Mouse (Mus musculus) MEL (cell line): ENCODE results near the gene Snorc. TPM values are rescaled to one million over a fixed set of nuclear protein-coding genes. Genes with fewer than 3 reads are reported as not detected.

Experiments used
- DNase-seq: peaks from one replicate; pipeline ENCODE4 v3.0.0; 2011; ENCODE audit warnings: low read depth, low spot score
- H3K27ac ChIP-seq: 2 replicates; pipeline ENCODE4 v1.5.1; 2012; ENCODE audit warnings: low read depth, mild to moderate bottlenecking, control low read depth, low read length, moderate library complexity; ENCODE audit not compliant: control insufficient read depth
- H3K27me3 ChIP-seq, 2 experiments: fragments of 150-350 bp in 1 of 2; sonication (generic) in 1 of 2; 2 replicates each; pipeline ENCODE4 v1.6.1; 2012; ENCODE audit warnings: low read length in 2 of 2, mild to moderate bottlenecking in 2 of 2, improper control_type of control experiment in 1 of 2, moderate library complexity in 1 of 2; ENCODE audit not compliant: insufficient read depth in 2 of 2, control insufficient read depth in 1 of 2
- H3K36me3 ChIP-seq, 2 experiments: 2 replicates each; pipeline ENCODE4 v1.6.1; 2012 to 2014; ENCODE audit warnings: low read length in 2 of 2, improper control_type of control experiment in 1 of 2, inconsistent platforms in 1 of 2, mild to moderate bottlenecking in 1 of 2; ENCODE audit not compliant: insufficient read depth in 2 of 2, control insufficient read depth in 1 of 2
- H3K4me1 ChIP-seq, 2 experiments: fragments of 150-350 bp in 1 of 2; sonication (generic) in 1 of 2; 2 replicates each; pipeline ENCODE4 v1.6.1; 2012; ENCODE audit warnings: low read length in 2 of 2, improper control_type of control experiment in 1 of 2, mild to moderate bottlenecking in 1 of 2; ENCODE audit not compliant: insufficient read depth in 2 of 2, control insufficient read depth in 1 of 2
- H3K4me3 ChIP-seq, 2 experiments: fragments of 150-350 bp in 1 of 2; sonication (generic) in 1 of 2; 2 replicates each; pipeline ENCODE4 v1.5.1; 2012; ENCODE audit warnings: low read depth in 2 of 2, low read length in 2 of 2, mild to moderate bottlenecking in 2 of 2, moderate library complexity in 2 of 2, control low read depth in 1 of 2, improper control_type of control experiment in 1 of 2; ENCODE audit not compliant: control insufficient read depth in 1 of 2, insufficient read depth in 1 of 2
- H3K79me2 ChIP-seq: 2 replicates; pipeline ENCODE4 v1.6.1; 2012; ENCODE audit warnings: mild to moderate bottlenecking, low read length, moderate library complexity; ENCODE audit not compliant: control insufficient read depth, poor library complexity, insufficient read depth
- H3K9ac ChIP-seq: 2 replicates; pipeline ENCODE4 v1.6.1; 2012; ENCODE audit warnings: low read depth, mild to moderate bottlenecking, control low read depth, low read length, moderate library complexity; ENCODE audit not compliant: control insufficient read depth, poor library complexity, severe bottlenecking
- H3K9me3 ChIP-seq: fragments of 150-350 bp; sonication (generic); replicated peaks from 2 replicates; pipeline ENCODE4 v1.6.1; 2012; ENCODE audit warnings: mild to moderate bottlenecking, low read length, improper control_type of control experiment, moderate library complexity; ENCODE audit not compliant: insufficient read depth
- CHD2 ChIP-seq: IDR thresholded peaks from 2 replicates; pipeline ENCODE4 v1.6.1; 2011; ENCODE audit warnings: low read length, improper control_type of control experiment
- CTCF ChIP-seq, 3 experiments: IDR thresholded peaks in 2 of 3; conservative IDR thresholded peaks in 1 of 3; 2 replicates each; pipeline ENCODE4 v1.5.1; 2011 to 2012; ENCODE audit warnings: low read length in 3 of 3, low read depth in 2 of 3, mild to moderate bottlenecking in 2 of 3, improper control_type of control experiment in 1 of 3, inconsistent platforms in 1 of 3, mixed read lengths in 1 of 3, moderate library complexity in 1 of 3; ENCODE audit not compliant: control insufficient read depth in 1 of 3, insufficient read depth in 1 of 3, poor library complexity in 1 of 3, severe bottlenecking in 1 of 3
- ELF1 ChIP-seq: IDR thresholded peaks from 2 replicates; pipeline ENCODE4 v1.6.1; 2014; ENCODE audit warnings: low read depth, mild to moderate bottlenecking, inconsistent platforms, low read length, improper control_type of control experiment, moderate library complexity
- EP300 ChIP-seq, 2 experiments: IDR thresholded peaks; 2 replicates each; pipeline ENCODE4 v1.6.1; 2011; ENCODE audit warnings: improper control_type of control experiment in 2 of 2, low read length in 2 of 2, low read depth in 1 of 2, mild to moderate bottlenecking in 1 of 2
- ETS1 ChIP-seq: IDR thresholded peaks from 2 replicates; pipeline ENCODE4 v1.6.1; 2012; ENCODE audit warnings: low read depth, mild to moderate bottlenecking, inconsistent platforms, low read length, improper control_type of control experiment, moderate library complexity
- GATA1 ChIP-seq: IDR thresholded peaks from 2 replicates; pipeline ENCODE4 v1.6.1; 2011; ENCODE audit warnings: low read depth, low read length, improper control_type of control experiment
- MAFK ChIP-seq: IDR thresholded peaks from 2 replicates; pipeline ENCODE4 v1.6.1; 2011; ENCODE audit warnings: low read depth, mild to moderate bottlenecking, low read length, improper control_type of control experiment, borderline replicate concordance
- MAX ChIP-seq: IDR thresholded peaks from 2 replicates; pipeline ENCODE4 v1.6.1; 2011; ENCODE audit warnings: low read length, improper control_type of control experiment
- MAZ ChIP-seq: IDR thresholded peaks from 2 replicates; pipeline ENCODE4 v1.6.1; 2012; ENCODE audit warnings: low read depth, mild to moderate bottlenecking, inconsistent platforms, low read length, improper control_type of control experiment
- MEF2A ChIP-seq: IDR thresholded peaks from 2 replicates; pipeline ENCODE4 v1.6.1; 2014; ENCODE audit warnings: low read depth, mild to moderate bottlenecking, inconsistent platforms, low read length, improper control_type of control experiment; ENCODE audit not compliant: poor library complexity, insufficient replicate concordance, severe bottlenecking; ENCODE audit errors: extremely low read depth
- MYC ChIP-seq: IDR thresholded peaks from 2 replicates; pipeline ENCODE4 v1.6.1; 2011; ENCODE audit warnings: low read depth, mild to moderate bottlenecking, low read length, improper control_type of control experiment, moderate library complexity
- NELFE ChIP-seq: IDR thresholded peaks from 2 replicates; pipeline ENCODE4 v1.6.1; 2011; ENCODE audit warnings: low read depth, low read length, improper control_type of control experiment
- NRF1 ChIP-seq: IDR thresholded peaks from 2 replicates; pipeline ENCODE4 v1.6.1; 2014; ENCODE audit warnings: low read depth, mild to moderate bottlenecking, inconsistent platforms, low read length, improper control_type of control experiment, moderate library complexity; ENCODE audit not compliant: poor library complexity, insufficient read depth, severe bottlenecking
- POLR2A ChIP-seq, 2 experiments: IDR thresholded peaks; 2 replicates each; pipeline ENCODE4 v1.6.1; 2011 to 2012; ENCODE audit warnings: low read length in 2 of 2, mild to moderate bottlenecking in 2 of 2, control low read depth in 1 of 2, improper control_type of control experiment in 1 of 2, low read depth in 1 of 2, moderate library complexity in 1 of 2; ENCODE audit not compliant: control insufficient read depth in 1 of 2, insufficient read depth in 1 of 2, poor library complexity in 1 of 2
- POLR2AphosphoS5 ChIP-seq: IDR thresholded peaks from 2 replicates; pipeline ENCODE4 v1.6.1; 2012; ENCODE audit warnings: low read depth, borderline replicate concordance, mild to moderate bottlenecking, inconsistent platforms, low read length, moderate library complexity, mixed read lengths
- RAD21 ChIP-seq: IDR thresholded peaks from 2 replicates; pipeline ENCODE4 v1.6.1; 2011; ENCODE audit warnings: mild to moderate bottlenecking, low read depth, low read length, improper control_type of control experiment
- SMC3 ChIP-seq: IDR thresholded peaks from 2 replicates; pipeline ENCODE4 v1.6.1; 2011; ENCODE audit warnings: low read depth, low read length, improper control_type of control experiment
- TAL1 ChIP-seq: IDR thresholded peaks from 2 replicates; pipeline ENCODE4 v1.6.1; 2012; ENCODE audit warnings: mild to moderate bottlenecking, inconsistent platforms, low read length, moderate library complexity, mixed read lengths
- TCF12 ChIP-seq: IDR thresholded peaks from 2 replicates; pipeline ENCODE4 v1.6.1; 2014; ENCODE audit warnings: low read depth, mild to moderate bottlenecking, inconsistent platforms, low read length, improper control_type of control experiment, moderate library complexity
- UBTF ChIP-seq: IDR thresholded peaks from 2 replicates; pipeline ENCODE4 v1.6.1; 2012; ENCODE audit warnings: low read depth, mild to moderate bottlenecking, inconsistent platforms, low read length, improper control_type of control experiment, moderate library complexity, borderline replicate concordance; ENCODE audit not compliant: insufficient read depth
- USF1 ChIP-seq: IDR thresholded peaks from 2 replicates; pipeline ENCODE4 v1.6.1; 2014; ENCODE audit warnings: low read depth, mild to moderate bottlenecking, inconsistent platforms, low read length, improper control_type of control experiment, moderate library complexity
- ZC3H11A ChIP-seq: IDR thresholded peaks from 2 replicates; pipeline ENCODE4 v1.6.1; 2012; ENCODE audit warnings: low read depth, mild to moderate bottlenecking, inconsistent platforms, low read length, improper control_type of control experiment
- ZKSCAN1 ChIP-seq: IDR thresholded peaks from 2 replicates; pipeline ENCODE4 v1.6.1; 2012; ENCODE audit warnings: low read depth, mild to moderate bottlenecking, inconsistent platforms, low read length, improper control_type of control experiment, moderate library complexity
- ZMIZ1 ChIP-seq: IDR thresholded peaks from 2 replicates; pipeline ENCODE4 v1.6.1; 2012; ENCODE audit warnings: low read depth, mild to moderate bottlenecking, inconsistent platforms, low read length, improper control_type of control experiment, moderate library complexity
- ZNF384 ChIP-seq: IDR thresholded peaks from 2 replicates; pipeline ENCODE4 v1.6.1; 2012; ENCODE audit warnings: low read depth, mild to moderate bottlenecking, inconsistent platforms, low read length, improper control_type of control experiment
- polyA plus RNA-seq, 2 experiments: library from polyadenylated mRNA; stranded (reverse) in 1 of 2; unstranded in 1 of 2; fragments of >175 nt in 1 of 2; fragments of >200 nt in 1 of 2; gene quantifications; 2 replicates each; pipeline versions ENCODE4 v1.2.1 to v1.2.4; 2012; ENCODE audit warnings: low replicate concordance in 2 of 2, low read depth in 1 of 2; ENCODE audit not compliant: insufficient read length in 2 of 2, insufficient read depth in 1 of 2, missing spikeins in 1 of 2
- total RNA-seq: library from RNA; depleted of rRNA; stranded (reverse); fragments of 300-350 nt; gene quantifications from 2 replicates; pipeline ENCODE4 v1.2.3, GENCODE M21; 2012

The Snorc gene
- total and polyA plus RNA-seq, 3 experiments = not detected

- no peak for TF ChIP-seq MEF2A
- TF ChIP-seq CTCF (IDR thresholded peaks at IDR 0.05 in 2 of 3, conservative IDR thresholded peaks at IDR 0.05 in 1 of 3; ENCODE audit: control insufficient read depth in 1 of 3, insufficient read depth in 1 of 3, low read depth in 2 of 3, low read length in 3 of 3, poor library complexity in 1 of 3, severe bottlenecking in 1 of 3) = no peak
- TF ChIP-seq MYC = no peak
- no peak for TF ChIP-seq TAL1
- TF ChIP-seq POLR2AphosphoS5 = no peak
- TF ChIP-seq NRF1 = no peak
- no peak for TF ChIP-seq EP300 (IDR thresholded peaks at IDR 0.05; ENCODE audit: low read depth in 1 of 2, low read length in 2 of 2)
- no peak for TF ChIP-seq MAZ
- no peak for TF ChIP-seq CHD2
- TF ChIP-seq POLR2A (IDR thresholded peaks at IDR 0.05; ENCODE audit: control insufficient read depth in 1 of 2, insufficient read depth in 1 of 2, low read depth in 1 of 2, low read length in 2 of 2, poor library complexity in 1 of 2) = no peak
- TF ChIP-seq UBTF = no peak
- TF ChIP-seq ZNF384 = no peak
- no peak for TF ChIP-seq USF1
- TF ChIP-seq ZKSCAN1 = no peak
- no peak for TF ChIP-seq NELFE
- TF ChIP-seq GATA1 = no peak
- TF ChIP-seq MAX = no peak
- TF ChIP-seq, all 39 proteins: peak for 0
- H3K9ac ChIP-seq = no peak overlapping the region
- no peaks in the 10 kb centered on the region for H3K9me3 ChIP-seq
- peaks cover 0 to 6% of the 10 kb centered on the region in 2 experiments for H3K27me3 ChIP-seq
- H3K27ac ChIP-seq = no peak overlapping the region
- no peaks in the 10 kb centered on the region for H3K4me1 ChIP-seq
- H3K4me3 ChIP-seq = no peak overlapping the region
- no peak for DNase-seq
- H3K79me2 ChIP-seq = no peaks in the 10 kb centered on the region
- no peaks in the 10 kb centered on the region for H3K36me3 ChIP-seq
These were observed 5.2 kb downstream of the Snorc start for GRCm38 (mm10) chr1:87475076-87475895.

- Histone ChIP-seq H3K4me1 (no peaks in the 10 kb centered on the region), H3K9ac (no peak overlapping the region), H3K36me3 (no peaks in the 10 kb centered on the region), H3K79me2 (no peaks in the 10 kb centered on the region), H3K27ac (no peak overlapping the region), H3K9me3 (no peaks in the 10 kb centered on the region), H3K4me3 (no peak overlapping the region), H3K27me3 (peaks cover 0 to 2% of the 10 kb centered on the region in 2 experiments; a peak in 3 of 4 replicates)
- DNase-seq = no peak
- TF ChIP-seq MYC (no peak), RAD21 (no peak), SMC3 (no peak), GATA1 (no peak), MAFK (no peak), ZC3H11A (no peak), POLR2AphosphoS5 (no peak), TCF12 (no peak), MAX (no peak), ZMIZ1 (no peak), ETS1 (no peak), TAL1 (no peak), ELF1 (no peak)
These were observed 12.5 kb downstream of the Snorc start for GRCm38 (mm10) chr1:87482546-87482945.
